Mouse (Mus musculus): ENCODE measurements at regions not wholly inside any gene's neighbourhood (a gene's known extent, or its start where the extent isn't known, plus 50 kb on each side); places are given as distances from the start of the nearest gene placed in this dataset.
"Not testable (repeated sequence)": the region's sequence is repeated elsewhere in the genome, so short reads cannot be mapped to it uniquely, and the experiment has no call there.

- not testable (repeated sequence) for TF ChIP-seq CTCF, POLR2A (IDR thresholded peaks at IDR 0.05; ENCODE audit: insufficient read depth, low read depth, low read length)
Observed at GRCm38 (mm10) chrX:19341231-19342007, 139.7 kb downstream of the Tex13c3 start.

Measured in olfactory bulb, adult 2 months (tissue).